Mouse (Mus musculus) testis, adult 2 months (tissue): ENCODE data around the gene Ube2d2b. TPM values are rescaled to one million over a fixed set of nuclear protein-coding genes. Genes with fewer than 3 reads are reported as not detected.

Experiments
- H3K27ac ChIP-seq: fragments of 200-500 bp; 2 replicates; pipeline ENCODE4 v1.5.1; 2012; ENCODE audit warnings: low read depth, low read length; ENCODE audit not compliant: control insufficient read depth, insufficient read depth
- H3K27me3 ChIP-seq: fragments of 200-500 bp; 2 replicates; pipeline ENCODE4 v1.6.1; 2012; ENCODE audit warnings: mild to moderate bottlenecking, low read length, moderate library complexity; ENCODE audit not compliant: control insufficient read depth, insufficient read depth
- H3K36me3 ChIP-seq: fragments of 200-500 bp; 2 replicates; pipeline ENCODE4 v1.6.1; 2012; ENCODE audit warnings: mild to moderate bottlenecking, low read length; ENCODE audit not compliant: control insufficient read depth, insufficient read depth
- H3K4me1 ChIP-seq: fragments of 200-500 bp; 2 replicates; pipeline ENCODE4 v1.6.1; 2012; ENCODE audit warnings: low read length; ENCODE audit not compliant: control insufficient read depth, insufficient read depth
- H3K4me3 ChIP-seq: fragments of 200-500 bp; 2 replicates; pipeline ENCODE4 v1.5.1; 2012; ENCODE audit warnings: low read depth, mild to moderate bottlenecking, low read length, moderate library complexity, mixed read lengths; ENCODE audit not compliant: control insufficient read depth
- CTCF ChIP-seq: fragments of 200-500 bp; IDR thresholded peaks from 2 replicates; pipeline ENCODE4 v1.5.1; 2012; ENCODE audit warnings: low read depth, mild to moderate bottlenecking, inconsistent platforms, low read length, moderate library complexity; ENCODE audit not compliant: control insufficient read depth, insufficient read depth, insufficient replicate concordance
- POLR2A ChIP-seq: fragments of 200-500 bp; IDR thresholded peaks from 2 replicates; pipeline ENCODE4 v1.6.1; 2012; ENCODE audit warnings: low read depth, mild to moderate bottlenecking, inconsistent platforms, low read length, moderate library complexity; ENCODE audit not compliant: control insufficient read depth
- polyA plus RNA-seq: library from polyadenylated mRNA; depleted of rRNA; stranded (reverse); fragments of >200 nt; gene quantifications from 2 replicates; pipeline ENCODE4 v1.2.3, GENCODE M21; 2012

The Ube2d2b gene
- polyA plus RNA-seq, 1 experiment: 282 TPM

DNA sequence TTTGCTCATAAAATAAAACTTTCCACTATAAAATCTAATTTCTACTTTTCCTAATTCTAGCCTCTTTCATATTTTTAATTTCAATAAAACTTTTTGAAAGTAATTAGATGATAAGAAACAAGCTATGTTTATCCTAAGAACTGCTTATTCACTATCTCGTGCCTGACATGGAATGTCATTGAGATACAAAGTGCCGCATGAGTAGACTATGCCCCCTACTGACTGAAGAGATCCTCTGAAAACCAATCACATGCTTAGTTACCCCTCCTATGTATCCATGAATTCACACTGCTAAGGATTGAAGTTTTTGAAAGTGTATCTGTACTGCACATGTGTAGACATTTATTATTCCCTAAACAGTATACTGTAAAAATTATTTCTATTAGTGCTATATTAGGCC lies 36.0 kb upstream of the Ube2d2b start:
- H3K27ac ChIP-seq: no peak overlapping the region
- no peak overlapping the region for H3K4me3 ChIP-seq
- no peaks in the 10 kb centered on the region for H3K27me3 ChIP-seq
- H3K4me1 ChIP-seq: no peaks in the 10 kb centered on the region
- TF ChIP-seq POLR2A (no peak), CTCF (no peak)
- H3K36me3 ChIP-seq: no peaks in the 10 kb centered on the region

DNA sequence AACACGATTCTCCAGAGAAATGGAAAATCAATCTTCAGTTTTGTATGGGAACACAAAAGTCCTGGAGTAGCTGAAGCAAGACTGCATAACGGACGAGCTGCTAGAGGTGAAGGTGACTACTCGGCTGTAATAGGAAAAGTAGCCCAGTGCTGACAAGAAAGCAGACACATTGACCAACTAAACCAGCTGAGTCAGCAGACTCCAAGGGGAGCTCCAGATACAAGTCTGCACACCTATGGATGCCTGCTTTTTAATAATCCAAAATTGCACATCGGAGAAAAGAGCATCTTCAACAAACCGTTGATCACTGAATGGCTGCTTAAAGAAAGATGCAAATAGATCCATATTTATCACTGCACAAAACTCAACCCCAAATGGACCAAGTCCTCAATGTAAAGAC lies 31.6 kb upstream of the Ube2d2b start:
- H3K4me1 ChIP-seq: no peaks in the 10 kb centered on the region
- TF ChIP-seq POLR2A: no peak
- TF ChIP-seq CTCF: no peak
- H3K27ac ChIP-seq: no peak overlapping the region
- H3K36me3 ChIP-seq: no peaks in the 10 kb centered on the region
- H3K27me3 ChIP-seq: no peaks in the 10 kb centered on the region
- H3K4me3 ChIP-seq: no peak overlapping the region

DNA sequence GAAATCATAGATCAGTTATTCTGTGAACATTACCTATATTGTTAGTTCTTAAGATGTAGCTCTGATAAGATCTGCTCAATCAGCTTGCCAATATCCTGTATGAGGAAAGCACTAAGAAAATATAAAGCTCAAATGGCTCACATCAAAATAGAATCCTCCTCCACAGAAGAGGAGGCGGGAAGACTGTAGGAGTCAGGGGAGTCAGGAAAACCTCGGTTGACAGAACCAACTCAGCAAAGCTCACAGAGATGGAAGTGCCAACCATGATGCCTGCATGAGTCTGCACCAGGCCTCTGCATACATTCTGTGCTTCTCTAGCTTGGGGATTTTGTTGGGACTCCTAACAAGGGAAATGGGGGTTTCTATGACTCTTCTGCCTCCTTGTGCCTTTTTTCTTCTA lies 28.7 kb upstream of the Ube2d2b start:
- no peaks in the 10 kb centered on the region for H3K4me1 ChIP-seq
- H3K27ac ChIP-seq: no peak overlapping the region
- no peak overlapping the region for H3K4me3 ChIP-seq
- H3K27me3 ChIP-seq: no peaks in the 10 kb centered on the region
- no peak for TF ChIP-seq CTCF
- TF ChIP-seq POLR2A: no peak
- H3K36me3 ChIP-seq: no peaks in the 10 kb centered on the region

DNA sequence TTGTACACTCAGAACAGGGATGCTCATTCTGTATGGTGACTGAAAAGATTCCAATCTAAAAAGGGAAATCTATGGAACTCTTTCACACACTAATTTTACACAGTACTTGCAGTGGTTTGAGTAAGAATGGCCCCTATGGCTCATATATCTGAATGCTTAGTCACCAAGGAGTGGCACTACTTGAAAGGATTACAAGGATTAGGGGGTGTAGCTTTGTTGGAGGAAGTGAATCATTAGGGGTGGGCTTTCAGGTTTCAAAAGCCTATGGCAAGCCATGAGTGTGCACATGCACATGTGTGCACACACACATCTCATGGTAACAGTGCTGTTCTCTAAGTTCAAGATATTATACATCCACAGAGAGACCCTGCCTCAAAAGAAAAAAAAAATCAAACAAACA lies 27.3 kb upstream of the Ube2d2b start:
- Histone ChIP-seq H3K27ac (no peak overlapping the region), H3K4me3 (no peak overlapping the region), H3K4me1 (no peaks in the 10 kb centered on the region), H3K27me3 (no peaks in the 10 kb centered on the region), H3K36me3 (no peaks in the 10 kb centered on the region)
- TF ChIP-seq POLR2A: no peak
- TF ChIP-seq CTCF: no peak

DNA sequence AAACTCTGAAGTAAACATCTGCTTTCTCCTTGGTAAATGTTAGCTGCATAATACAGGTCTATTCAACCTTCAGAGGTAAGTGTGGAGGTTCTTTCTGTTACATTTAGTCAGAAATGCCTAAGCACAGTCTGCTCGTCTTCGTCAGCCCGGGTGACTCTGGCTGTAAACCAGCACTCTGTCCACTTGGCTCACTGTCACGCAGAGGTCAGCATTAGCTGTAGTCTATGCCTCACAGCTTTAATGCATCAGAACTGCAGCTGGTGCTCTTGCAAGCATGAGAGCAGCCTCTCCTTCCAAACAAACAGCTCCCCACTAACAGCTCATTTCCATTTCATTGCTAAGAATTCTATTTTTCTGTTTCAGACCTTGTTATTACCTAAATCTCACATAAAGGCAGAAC lies 22.4 kb upstream of the Ube2d2b start:
- no peak overlapping the region for H3K27ac ChIP-seq
- no peaks in the 10 kb centered on the region for H3K27me3 ChIP-seq
- no peak overlapping the region for H3K4me3 ChIP-seq
- H3K4me1 ChIP-seq: no peaks in the 10 kb centered on the region
- no peaks in the 10 kb centered on the region for H3K36me3 ChIP-seq
- TF ChIP-seq POLR2A (no peak), CTCF (no peak)

DNA sequence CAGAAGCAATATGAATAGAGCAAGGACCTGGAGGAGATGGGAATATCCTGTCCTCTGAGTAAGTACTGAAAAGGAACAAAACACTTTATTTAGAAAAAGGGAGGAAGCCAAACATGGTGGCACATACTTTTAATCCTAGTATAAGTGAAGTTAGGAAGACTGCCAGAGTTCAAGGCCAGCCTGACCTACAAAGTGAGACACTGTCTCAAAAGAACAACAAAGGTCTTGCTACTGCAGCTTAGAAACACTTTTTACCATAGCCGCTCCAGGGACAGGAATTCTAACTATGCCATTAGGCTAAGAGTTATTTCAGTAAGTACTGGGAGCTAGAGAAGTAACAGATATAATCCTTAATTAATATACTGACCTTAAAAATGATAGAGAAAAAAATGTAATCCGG lies 15.2 kb upstream of the Ube2d2b start:
- H3K27ac ChIP-seq: no peak overlapping the region
- H3K36me3 ChIP-seq: no peaks in the 10 kb centered on the region
- H3K27me3 ChIP-seq: no peaks in the 10 kb centered on the region
- TF ChIP-seq POLR2A (no peak), CTCF (no peak)
- no peaks in the 10 kb centered on the region for H3K4me1 ChIP-seq
- H3K4me3 ChIP-seq: no peak overlapping the region

DNA sequence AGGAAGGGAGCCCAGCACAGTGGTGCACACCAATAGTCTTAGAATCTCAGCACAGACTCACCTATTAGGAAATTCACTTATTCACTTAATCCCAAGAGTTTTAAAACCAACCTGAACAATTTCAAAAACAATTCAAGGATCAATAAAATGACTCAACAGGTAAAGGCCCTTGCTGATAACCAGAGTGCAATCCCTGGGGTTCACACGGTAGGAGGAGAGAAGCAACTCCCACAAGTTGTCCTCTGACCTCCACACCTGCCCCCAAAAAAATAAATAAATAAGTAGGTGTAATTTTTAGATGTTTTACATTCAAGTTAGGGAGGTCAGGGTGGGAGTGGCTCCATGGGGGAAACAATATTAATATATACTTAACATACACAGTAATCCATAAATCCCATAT lies 7.4 kb upstream of the Ube2d2b start:
- Histone ChIP-seq H3K27ac (no peak overlapping the region), H3K4me3 (no peak overlapping the region), H3K36me3 (no peaks in the 10 kb centered on the region), H3K27me3 (no peaks in the 10 kb centered on the region), H3K4me1 (no peaks in the 10 kb centered on the region)
- no peak for TF ChIP-seq CTCF
- no peak for TF ChIP-seq POLR2A

DNA sequence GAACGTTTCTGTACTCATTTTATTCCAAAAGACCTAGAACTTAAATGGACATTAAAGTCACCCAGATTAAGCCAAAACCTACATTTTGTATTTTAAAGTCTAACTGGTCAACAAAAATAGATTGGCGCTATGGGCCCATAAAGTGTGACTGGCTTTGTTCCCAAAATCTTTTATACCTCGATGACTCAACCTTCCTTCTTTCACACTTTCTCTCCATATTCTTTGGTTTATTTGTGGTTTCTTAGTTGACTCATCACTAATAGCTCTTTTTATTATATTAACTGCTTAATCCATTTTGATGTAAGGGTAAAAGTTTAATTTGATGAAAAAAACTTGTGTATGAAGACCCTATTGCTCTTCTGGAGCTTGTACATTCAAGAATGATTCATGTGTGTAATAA lies 1.5 kb downstream of the Ube2d2b start:
- Histone ChIP-seq H3K4me3 (no peak overlapping the region), H3K4me1 (no peaks in the 10 kb centered on the region), H3K36me3 (no peaks in the 10 kb centered on the region), H3K27ac (no peak overlapping the region), H3K27me3 (no peaks in the 10 kb centered on the region)
- TF ChIP-seq CTCF: no peak
- TF ChIP-seq POLR2A: no peak
